Mouse (Mus musculus): ENCODE data around the gene 4930438A08Rik.
A peak's percentile ranks its signal among the peaks of the same experiment; 100 is the strongest.

GRCm38 (mm10) chr11:58238840-58239791 lies 35.5 kb upstream of the 4930438A08Rik start:
- TF ChIP-seq CTCF (IDR thresholded peaks at IDR 0.05; ENCODE audit: control insufficient read depth, insufficient read depth, insufficient replicate concordance, low read depth, low read length): peak; percentile 29; the same call in 1 of the 2 replicates
- no peak for TF ChIP-seq POLR2A (IDR thresholded peaks at IDR 0.05; ENCODE audit: control insufficient read depth, low read depth, low read length)

Measured in testis, adult 2 months (tissue).